Mouse (Mus musculus) skeletal muscle tissue, adult 2 months (tissue): ENCODE data around the gene Ctnnd2.

Source experiments
- DNase-seq: peaks from one replicate; pipeline ENCODE4 v3.0.0-alpha.2; 2012; ENCODE audit warnings: low read depth, low spot score

Ctnnd2 gene

DNA sequence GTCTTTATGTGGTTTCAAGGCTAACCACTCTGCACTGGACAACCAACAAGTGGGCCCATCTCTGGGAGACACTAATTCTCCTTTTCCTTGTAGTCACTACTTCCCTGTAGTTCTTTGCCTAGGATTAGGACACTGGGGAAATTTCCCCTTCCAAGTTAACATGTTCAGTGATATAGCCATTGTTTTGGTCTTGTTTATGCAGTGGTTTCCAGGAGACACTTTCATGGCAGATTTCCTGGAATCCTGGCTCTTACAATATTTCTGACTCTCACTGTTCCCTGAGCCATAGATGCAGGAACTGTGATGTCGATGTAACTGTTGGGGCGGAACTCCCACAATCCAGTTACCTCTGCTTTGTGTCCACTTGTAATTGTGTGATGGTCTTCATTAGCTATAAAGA lies 814.5 kb downstream of the Ctnnd2 start:
- no peak for DNase-seq

DNA sequence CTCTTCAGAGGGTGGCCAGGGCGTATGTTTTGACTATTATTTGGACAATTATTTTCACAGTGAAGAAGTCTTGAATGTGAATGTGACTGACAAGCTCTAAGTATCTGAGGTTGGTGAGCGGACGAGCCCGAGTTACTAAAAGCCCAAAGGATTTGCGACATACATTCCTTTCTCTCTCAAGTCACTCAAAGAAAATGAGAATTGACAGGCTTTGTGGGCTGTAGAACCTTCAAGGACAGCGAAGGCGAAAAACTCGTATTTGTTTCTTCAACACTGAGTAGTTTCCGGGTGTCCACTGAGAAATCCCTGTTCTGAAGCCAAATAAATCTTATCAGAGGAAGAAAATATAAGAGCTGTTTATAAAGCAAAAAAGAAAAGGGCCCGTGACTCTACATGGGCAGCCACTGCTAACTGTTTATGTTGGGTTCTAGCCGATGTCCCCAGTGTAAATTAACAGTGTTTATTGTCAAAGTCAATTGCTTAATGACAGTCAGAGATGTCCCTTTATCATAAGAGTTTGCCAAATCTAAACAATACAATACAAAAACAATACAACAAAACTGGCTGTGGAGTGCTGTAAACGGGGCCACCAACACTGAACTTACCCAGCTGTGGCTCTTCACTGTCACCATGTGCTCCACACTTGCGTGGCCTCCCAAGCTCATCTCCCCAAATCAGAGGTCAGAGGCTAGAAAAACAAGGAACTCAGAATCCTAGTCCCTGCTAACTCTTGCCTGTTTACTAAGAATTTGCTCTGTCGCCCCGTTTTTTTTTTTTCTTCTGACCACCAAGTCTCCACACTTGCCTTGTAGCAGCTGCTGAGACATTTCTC lies 818.2 kb downstream of the Ctnnd2 start:
- no peak for DNase-seq

DNA sequence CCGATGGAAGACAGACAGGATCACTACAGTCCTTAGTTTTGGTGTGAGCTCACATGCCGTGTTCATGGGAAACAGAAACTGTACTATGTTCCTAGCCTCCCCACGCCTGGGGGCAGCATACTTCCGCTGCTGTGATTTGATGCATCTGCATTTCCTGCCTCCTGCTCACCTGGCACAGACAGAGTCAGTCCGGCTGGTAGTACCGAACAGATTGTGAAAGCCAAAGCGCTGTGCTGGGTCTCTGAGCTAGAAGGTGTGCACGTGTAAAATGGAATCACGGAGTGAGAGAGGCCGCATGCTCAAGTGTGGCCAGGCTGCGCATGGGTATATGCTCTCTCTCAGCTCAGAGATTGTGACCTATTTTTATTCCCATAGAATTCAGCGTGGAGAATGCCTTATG lies 820.0 kb downstream of the Ctnnd2 start:
- no peak for DNase-seq

DNA sequence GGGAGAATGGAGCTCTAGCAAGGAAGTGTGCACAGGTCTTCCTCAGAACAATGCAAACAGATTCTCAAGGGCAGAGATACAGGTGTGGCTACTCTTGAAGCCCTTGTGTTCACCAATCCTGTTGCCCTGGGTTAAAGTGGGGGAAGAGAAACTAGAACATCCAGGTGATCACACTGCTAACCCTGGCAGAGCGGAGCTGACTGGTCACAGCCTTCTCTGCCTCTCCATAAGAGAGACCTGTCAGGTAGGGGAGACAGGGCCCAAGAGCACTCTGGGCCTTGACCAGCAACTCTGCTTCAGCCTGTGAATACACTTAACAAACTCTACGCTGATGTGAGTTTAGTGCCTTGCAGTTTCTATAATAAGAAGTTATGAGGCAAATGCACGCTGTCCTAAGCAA lies 820.5 kb downstream of the Ctnnd2 start:
- DNase-seq: no peak

DNA sequence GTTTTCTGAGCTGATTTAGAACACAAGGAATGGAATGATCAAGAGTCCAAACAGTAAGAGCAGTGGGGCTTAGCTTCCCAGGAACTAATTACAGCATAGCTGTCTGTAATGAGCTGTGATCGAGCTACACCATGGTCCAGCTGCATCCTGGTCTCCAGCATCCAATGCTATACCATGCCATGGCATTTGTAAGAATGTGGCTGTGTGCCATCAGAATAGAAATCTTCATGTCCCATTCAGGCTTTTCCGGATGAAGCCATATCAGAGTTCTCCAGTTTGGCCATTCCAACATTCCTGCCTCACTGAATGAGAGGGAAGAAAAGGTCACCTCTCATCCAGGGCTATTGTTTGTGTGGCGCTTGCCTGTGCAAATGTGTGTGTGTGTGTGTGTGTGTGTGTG lies 823.0 kb downstream of the Ctnnd2 start:
- no peak for DNase-seq

DNA sequence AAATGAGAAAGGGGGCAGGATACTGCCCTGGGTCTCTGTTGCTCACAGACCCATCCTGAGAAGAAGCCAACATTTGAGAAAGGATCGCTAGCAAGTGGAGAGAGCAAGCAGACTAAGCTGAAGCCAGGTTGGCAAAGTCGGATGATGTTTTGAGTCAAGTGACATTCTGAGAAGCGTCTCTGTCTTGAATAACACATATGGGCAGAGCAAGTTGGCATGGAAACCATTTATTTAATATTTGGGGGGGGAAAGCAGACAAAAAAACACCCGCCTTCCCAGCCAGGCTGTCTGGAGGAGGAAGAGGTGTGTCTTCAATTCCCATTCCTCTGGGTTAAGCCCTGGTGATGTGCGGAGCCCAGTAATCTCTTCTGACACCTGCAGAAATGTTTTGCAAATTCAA lies 832.1 kb downstream of the Ctnnd2 start:
- no peak for DNase-seq

DNA sequence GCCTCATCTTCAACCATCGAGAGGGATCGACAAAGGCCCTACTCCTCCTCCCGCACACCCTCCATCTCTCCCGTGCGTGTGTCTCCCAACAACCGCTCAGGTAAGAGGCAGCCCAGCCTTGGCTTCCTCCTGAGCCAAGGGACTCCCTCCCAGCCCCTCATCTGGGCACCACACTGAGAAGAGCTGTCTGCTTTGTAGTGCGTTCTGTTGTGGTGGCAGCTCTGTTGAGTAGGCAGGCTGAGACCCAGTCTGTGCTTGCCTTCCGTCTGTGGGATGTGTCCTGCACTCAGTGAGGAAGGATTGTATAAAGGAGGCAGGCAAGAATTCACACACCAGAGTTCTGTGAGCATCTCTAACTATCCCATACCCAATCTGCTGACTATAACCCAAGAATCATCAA lies 832.6 kb downstream of the Ctnnd2 start:
- no peak for DNase-seq

DNA sequence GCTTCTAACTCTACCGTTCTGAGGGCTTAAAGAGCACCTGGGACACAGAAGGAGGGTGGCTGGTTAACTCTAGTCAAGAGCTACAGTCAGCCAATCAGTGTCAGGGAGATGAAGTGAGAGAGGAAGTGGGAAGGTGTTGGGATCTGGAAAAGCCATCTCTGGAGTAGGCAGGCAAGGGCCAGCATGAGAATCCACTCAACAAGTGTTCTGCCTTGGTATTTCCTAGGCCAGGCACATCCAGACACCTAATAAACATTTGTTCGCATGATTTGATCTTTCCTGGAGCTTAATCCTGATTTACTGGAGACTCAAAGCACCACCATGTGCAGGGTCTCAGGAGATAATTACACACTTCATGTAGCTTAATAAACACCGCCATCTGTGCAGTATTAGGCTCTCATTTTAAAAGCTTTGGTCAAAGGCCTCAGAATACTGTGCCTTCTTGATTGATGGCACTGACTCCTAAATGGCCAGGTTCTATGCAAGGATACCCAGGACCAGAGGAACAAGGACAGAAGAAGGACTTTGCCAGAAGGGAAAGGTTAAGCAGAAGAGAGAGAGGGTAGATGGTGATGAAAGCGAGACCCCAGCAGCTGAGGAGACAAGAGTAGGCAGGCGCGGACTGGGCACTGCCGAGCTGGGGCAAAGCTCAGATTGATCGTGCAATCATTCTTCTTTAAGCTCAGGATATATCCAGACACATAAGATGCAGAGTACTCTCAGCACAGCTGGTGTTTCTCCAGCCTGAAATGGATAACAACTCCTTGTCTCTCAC lies 833.8 kb downstream of the Ctnnd2 start:
- DNase-seq: no peak

DNA sequence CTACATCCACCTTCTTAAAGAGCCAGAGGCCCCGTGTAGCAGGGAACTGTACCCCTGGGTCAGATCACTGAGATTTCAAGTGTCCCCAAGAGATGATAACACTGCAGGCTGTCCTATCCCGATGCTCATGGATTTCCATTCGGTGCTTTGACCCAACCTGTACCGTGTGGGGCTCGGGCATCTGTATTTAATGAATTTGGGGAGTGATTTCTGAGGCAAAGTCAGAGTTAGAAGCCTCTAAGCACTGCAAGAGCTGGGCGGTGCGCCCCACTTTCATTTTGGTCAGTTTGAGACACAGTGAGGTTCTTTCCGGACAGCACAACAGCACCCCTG lies 834.4 kb downstream of the Ctnnd2 start:
- no peak for DNase-seq

DNA sequence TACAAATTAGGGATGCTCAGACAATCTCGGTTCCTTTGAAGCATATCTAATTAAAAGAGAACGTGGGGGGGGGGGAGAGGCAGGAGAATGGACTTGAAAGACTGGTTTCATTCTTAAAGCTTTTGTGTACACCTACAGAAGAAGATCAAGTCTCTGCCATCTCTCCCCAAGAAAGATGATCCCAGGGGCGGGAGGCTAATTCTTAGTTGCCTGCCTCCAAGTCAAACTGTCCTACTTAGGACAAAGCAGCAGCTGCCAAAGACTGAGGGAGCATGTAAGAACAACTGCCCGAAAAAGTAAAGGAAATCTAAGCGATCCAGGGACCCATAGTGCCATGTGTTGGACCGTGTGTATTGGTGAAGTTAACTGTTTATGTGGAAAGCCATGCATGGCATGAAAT lies 836.2 kb downstream of the Ctnnd2 start:
- DNase-seq: no peak

DNA sequence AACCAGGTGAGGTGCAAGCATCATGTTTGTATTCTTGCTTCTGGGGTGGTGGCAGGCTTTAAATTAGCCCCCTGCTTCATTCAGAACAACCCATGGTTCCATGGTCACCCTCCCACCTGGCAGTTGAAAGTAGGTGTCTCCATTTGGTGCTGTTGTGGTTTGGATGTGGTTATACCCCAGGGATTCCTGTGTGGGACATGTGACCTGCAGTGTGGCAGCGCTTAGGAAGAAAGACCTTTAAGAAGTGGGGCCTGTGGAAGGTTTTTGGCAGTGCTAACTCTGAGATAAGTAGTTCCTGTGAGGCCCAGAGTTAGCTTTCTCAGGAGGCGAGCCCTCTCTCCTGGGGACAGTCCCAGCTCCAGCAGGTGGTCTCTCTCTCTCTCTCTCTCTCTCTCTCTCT lies 848.4 kb downstream of the Ctnnd2 start:
- no peak for DNase-seq

DNA sequence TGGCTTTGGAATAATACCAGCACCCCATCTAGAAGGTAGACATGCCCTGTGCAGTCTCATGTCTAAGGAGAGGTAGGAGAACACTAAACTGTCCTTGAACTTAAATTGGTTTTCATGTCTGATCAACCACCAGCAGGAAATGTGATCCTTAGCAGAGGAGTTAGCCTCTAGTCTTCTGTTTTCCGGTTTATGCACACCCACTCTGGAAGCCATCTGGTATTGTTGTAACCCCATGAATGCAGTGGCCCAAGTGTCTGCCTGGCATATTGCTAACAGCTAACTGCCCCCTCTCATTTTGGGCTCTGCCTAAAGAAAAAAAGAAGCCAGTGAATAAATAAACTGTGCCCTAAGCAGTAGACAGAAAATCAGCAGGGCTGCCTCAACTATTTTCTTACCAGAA lies 849.6 kb downstream of the Ctnnd2 start:
- DNase-seq: no peak

DNA sequence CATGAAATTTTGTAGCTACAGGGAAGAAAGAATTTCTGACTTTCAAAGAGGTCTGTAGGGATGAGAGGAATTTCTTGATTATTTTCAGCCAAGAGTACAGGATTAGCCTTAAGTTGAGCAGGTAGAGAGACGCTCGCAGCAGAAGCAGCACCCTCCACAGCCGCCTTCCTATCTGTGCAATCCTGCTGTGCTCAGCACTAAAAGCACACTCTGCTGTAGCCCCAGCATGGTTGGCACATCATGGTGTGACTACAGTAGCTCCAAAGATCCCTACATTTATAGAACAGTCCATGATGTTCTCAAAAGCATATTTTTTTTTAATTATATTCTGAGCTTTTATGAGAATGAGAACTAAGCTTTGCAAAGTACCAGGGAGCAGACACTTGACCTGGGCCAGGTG lies 850.1 kb downstream of the Ctnnd2 start:
- DNase-seq: no peak

DNA sequence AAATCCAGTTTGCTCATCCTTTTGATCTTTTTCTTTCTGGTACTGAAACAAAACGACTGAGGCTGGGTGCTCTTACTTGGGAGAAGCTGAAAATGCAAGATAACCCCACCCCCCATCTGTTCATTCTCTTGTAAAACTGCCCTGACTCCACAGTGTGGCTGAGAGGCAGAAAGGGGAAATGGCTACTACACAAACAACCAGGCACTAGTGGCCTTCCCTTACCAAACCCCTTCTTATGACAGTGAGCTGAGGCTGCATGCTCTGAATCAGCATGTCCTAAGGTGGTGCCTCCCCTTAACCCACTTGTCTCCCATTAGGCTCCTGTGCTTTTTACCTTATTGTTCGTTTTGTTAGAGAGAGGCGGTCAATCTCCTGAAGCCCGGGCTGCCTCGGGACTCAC lies 851.4 kb downstream of the Ctnnd2 start:
- DNase-seq: no peak

DNA sequence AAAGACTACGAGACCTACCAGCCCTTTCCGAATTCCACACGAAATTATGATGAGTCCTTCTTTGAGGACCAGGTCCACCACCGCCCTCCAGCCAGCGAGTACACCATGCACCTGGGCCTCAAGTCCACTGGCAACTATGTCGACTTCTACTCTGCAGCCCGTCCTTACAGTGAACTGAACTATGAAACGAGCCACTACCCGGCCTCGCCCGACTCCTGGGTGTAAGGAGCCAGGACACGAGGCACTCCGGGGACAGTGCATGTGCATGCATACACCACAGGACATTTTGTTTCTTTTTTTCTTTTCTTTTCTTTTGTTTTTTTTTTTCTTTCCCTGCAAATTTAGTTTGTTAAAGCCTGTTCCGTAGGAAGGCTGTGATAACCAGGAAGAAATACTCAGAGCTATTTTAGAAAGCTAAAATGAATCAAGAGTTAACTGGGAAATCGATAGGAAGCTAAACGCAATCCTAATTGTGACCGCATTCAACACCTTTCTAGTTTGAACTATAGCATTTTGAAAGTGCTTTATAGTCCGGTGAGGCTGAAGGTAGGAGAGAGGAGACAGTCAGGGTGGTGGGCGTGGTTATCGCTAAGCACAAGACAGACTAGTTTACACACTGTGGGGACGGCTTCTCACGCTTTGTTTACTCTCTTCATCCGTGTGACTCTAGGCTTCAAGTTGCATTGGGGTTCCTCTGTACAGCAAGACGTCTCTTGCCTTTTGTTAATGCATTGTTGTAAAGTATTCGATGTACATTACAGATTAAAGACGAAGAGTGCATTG lies 855.2 kb downstream of the Ctnnd2 start:
- no peak for DNase-seq

DNA sequence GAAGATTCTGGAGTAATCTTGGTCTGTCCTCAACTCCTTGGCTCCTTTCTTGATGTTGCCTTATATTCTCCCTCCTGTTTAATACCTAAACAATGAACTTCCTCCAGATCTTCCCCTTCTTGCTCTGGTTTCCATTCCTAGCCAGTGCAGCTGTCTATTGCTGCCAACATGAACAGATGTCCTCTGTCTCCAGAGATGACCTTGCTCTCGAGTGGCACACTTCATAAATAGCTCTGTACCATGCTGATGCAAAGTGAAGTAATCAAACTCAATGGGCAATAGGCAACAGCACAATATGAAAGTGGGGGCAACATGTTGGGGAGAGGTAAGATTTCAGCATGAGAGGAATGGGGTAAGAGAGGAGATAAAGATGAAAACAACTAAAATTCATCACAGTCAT lies 872.6 kb downstream of the Ctnnd2 start:
- no peak for DNase-seq

DNA sequence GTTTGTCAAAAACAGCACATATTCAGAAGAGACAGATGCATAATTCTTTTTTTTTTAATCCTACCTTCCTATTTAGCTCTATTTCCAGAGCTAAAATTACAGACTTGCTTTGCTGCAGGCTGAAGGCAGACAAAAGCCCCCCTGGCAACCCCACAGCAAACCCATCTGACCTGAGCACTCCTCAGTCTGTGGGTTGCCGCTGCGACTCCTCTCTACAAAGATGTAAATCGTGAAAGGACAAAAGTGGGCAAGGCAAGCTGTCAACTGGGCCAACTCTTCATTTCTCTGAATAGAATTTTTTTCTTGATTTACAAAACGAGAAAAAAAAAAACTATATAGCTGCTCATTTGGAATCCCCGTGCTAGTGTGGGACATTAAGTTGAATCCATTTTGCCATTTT lies 879.1 kb downstream of the Ctnnd2 start:
- no peak for DNase-seq

DNA sequence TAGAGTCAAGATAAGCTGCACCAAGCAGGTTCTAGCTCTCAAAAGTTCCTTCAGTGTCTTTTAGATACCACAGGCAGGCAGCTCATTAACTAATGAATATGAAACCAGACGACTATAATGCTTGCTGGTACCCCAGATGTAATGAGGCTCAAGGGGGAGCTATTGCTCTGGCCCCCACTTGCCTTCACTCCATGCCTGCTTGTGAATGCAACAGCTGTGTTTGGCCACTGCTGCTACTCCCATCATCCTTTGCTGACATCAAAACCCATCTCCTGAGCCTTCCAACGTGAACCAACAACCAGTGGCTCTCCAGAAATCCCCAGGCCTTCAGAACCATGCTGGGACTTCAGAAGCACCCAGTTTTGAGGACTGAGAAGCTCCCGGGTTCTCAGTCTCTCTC lies 883.8 kb downstream of the Ctnnd2 start:
- no peak for DNase-seq

DNA sequence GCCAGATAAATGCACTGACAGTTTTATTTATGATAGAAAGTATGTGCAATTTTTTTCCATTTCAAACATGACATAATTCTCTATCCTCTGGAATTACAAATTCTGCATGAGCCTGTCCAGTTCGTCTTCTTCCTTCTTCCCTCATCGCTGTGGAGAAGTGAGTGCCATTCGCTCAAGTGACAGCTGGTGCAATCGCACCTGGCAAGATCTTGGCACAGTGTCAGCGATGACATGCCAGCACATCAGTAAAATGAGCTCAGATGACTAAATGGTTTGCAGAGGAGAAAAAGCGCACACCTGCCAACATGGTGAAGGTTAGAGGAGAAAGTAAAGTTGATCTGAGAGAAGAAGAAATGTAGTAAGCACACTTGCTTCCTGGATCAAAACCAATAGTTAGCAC lies 885.9 kb downstream of the Ctnnd2 start:
- DNase-seq: no peak

DNA sequence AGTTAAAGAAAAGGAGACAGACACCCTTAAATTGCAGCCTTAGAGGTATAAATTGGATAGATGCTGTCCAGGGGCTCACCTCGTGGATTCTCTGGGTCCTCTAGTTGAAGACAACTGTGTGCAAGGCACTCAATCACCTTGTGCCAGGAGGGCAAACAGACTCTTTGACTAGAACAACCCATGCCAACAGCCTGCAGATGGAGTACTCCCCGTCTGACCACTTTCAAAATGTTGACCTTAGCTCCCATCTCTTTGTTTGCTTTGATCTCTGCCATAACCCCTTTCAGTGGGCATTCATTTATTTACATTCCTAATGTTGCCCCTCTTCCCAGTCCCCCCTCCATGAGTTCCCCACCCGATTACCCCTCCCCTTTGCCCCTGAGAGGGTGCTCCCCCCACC lies 891.3 kb downstream of the Ctnnd2 start:
- DNase-seq: no peak

DNA sequence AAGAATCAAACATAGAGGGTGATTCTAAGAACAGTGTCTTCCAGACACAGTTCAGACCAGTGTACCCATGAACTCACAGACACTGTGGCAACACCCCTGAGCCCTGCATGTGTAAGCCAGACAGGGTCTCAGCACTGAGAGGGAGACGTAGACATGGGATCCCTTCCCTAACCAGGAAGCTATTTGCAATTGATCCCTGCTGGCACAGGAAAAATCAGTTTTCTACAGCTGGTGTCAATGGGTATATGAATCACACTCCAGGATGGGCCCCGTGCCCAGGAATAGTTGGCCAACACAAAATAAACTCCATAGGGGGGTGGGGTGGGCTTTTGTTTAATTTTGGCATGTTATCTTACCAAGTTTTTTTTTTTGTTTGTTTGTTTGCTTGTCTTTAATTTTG lies 895.7 kb downstream of the Ctnnd2 start:
- no peak for DNase-seq

DNA sequence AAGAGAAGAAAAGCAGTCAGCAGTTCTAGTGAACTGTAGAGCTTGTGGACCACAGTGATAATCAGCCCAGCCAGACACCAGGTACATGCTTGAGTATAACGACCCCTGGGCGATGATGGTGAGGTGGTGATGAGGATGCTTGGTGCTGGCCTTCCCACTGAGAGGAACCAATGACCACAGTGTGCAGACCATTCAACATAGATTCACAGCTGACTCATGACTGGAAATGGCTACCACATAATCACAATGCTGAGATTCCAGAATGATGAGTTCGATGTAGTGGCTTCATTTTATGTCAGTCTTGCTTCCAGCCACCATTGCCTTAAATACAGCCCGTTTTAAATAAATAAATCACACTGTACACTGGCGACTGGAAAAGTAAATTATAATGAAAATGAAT lies 897.9 kb downstream of the Ctnnd2 start:
- no peak for DNase-seq
